Mouse (Mus musculus): Measurements from ENCODE around the gene Herc4. TPM values are rescaled to one million over a fixed set of nuclear protein-coding genes. Genes with fewer than 3 reads are reported as not detected.

The Herc4 gene
- 291 TPM for polyA plus RNA-seq (2014; fragmentation: Illumina TruSeq; extraction: RNeasy Lipid Tissue Mini Kit (QIAGEN cat#74804); ENCODE audit: low read depth, low replicate concordance)

DNA sequence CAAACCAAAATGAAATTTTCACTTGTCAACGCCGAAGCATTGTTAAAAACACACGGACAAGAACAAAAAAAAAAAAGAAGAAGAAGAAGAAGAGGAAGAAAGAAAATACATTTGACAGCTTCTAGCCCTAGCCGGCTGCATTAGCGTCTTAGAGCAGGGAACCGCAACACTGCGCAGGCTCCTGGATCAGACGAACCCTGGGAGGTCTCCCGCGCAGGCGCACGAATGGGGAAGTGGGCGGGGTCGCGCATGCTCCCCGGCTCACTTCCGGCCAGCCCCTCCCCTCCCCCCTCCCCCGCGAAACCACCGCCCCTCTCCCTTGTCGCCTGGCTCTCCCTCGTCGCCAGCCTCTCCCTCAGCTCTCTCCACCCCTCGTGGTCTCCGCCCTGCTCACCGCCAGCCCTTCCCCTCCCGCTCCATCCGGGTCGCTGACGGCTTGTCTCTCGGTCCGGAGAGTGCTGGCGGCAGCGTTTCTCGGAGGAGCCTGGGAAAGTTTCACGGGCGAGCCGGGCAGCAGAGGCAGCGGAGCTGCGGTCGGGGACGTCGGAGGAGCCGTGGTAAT is at the start of gene Herc4:
TSS of gene Herc4 (plus strand) at position 318 of the 562 bp plus-strand sequence.

DNA sequence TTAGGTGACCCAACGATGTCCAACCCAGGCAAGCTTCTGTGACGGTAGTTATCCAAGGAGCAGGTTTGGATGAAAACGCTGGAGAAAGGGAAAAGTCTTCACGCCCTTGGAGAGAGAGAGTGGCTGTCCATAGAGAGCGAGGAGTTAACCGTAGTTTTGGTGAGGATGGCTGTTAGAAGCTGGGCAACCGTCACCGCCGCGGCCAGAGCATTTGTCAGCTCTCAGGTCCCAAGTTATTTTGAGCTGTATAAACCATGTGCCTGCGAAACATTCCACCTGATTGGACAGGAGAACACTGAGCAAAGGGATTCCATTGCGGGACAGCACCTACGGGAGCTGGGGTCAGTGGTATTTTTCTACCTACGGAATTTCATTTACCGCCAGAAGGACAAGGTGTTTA is 39.9 kb upstream of the Herc4 start, which contains the start of gene Mypn:
TSS of gene Mypn (minus strand) at position 225 of the 400 bp plus-strand sequence.

Other genes starting within 250 kb of the Herc4 start
- gene Hnrnph3, start 219.6 kb upstream of the Herc4 start, polyA plus RNA-seq (2014; fragmentation: Illumina TruSeq; extraction: RNeasy Lipid Tissue Mini Kit (QIAGEN cat#74804); ENCODE audit: low read depth, low replicate concordance): 124 TPM
- gene Pbld2, start 219.5 kb upstream of the Herc4 start, polyA plus RNA-seq (2014; fragmentation: Illumina TruSeq; extraction: RNeasy Lipid Tissue Mini Kit (QIAGEN cat#74804); ENCODE audit: low read depth, low replicate concordance): 16.8 TPM
- gene Pbld1, start 183.6 kb upstream of the Herc4 start, polyA plus RNA-seq (2014; fragmentation: Illumina TruSeq; extraction: RNeasy Lipid Tissue Mini Kit (QIAGEN cat#74804); ENCODE audit: low read depth, low replicate concordance): 4.4 TPM
- not detected for gene Atoh7, start 144.2 kb upstream of the Herc4 start, polyA plus RNA-seq (2014; fragmentation: Illumina TruSeq; extraction: RNeasy Lipid Tissue Mini Kit (QIAGEN cat#74804); ENCODE audit: low read depth, low replicate concordance)
- gene Mypn, start 39.9 kb upstream of the Herc4 start, polyA plus RNA-seq (2014; fragmentation: Illumina TruSeq; extraction: RNeasy Lipid Tissue Mini Kit (QIAGEN cat#74804); ENCODE audit: low read depth, low replicate concordance): not detected
- gene Sirt1, start 137.9 kb downstream of the Herc4 start, polyA plus RNA-seq (2014; fragmentation: Illumina TruSeq; extraction: RNeasy Lipid Tissue Mini Kit (QIAGEN cat#74804); ENCODE audit: low read depth, low replicate concordance): 80.9 TPM
- gene Dnajc12, start 138.6 kb downstream of the Herc4 start, polyA plus RNA-seq (2014; fragmentation: Illumina TruSeq; extraction: RNeasy Lipid Tissue Mini Kit (QIAGEN cat#74804); ENCODE audit: low read depth, low replicate concordance): 5.6 TPM
- gene Gm7075, start 178.0 kb downstream of the Herc4 start, polyA plus RNA-seq (2014; fragmentation: Illumina TruSeq; extraction: RNeasy Lipid Tissue Mini Kit (QIAGEN cat#74804); ENCODE audit: low read depth, low replicate concordance): not detected
- 1.4 TPM for gene Ctnna3, start 186.3 kb downstream of the Herc4 start, polyA plus RNA-seq (2014; fragmentation: Illumina TruSeq; extraction: RNeasy Lipid Tissue Mini Kit (QIAGEN cat#74804); ENCODE audit: low read depth, low replicate concordance)

Data from sigmoid colon, adult 10 weeks (tissue).